Mouse (Mus musculus): ENCODE results near the gene Klb. TPM values are rescaled to one million over a fixed set of nuclear protein-coding genes. Genes with fewer than 3 reads are reported as not detected.
A peak's percentile ranks its signal among the peaks of the same experiment; 100 is the strongest.

The Klb gene
- polyA plus RNA-seq, 1 experiment from 2014 or later = 2.8 TPM

GRCm38 (mm10) chr5:65387008-65387867, 39.1 kb downstream of the Klb start:
- DNase-seq (ENCODE audit: low spot score) = no peak
- Histone ChIP-seq H3K4me3 (no peak overlapping the region), H3K27me3 (ENCODE audit: insufficient read depth, poor library complexity, severe bottlenecking) (no peaks in the 10 kb centered on the region), H3K36me3 (peaks cover 36% of the 10 kb centered on the region), H3K27ac (no peak overlapping the region), H3K9me3 (no peaks in the 10 kb centered on the region), H3K4me1 (no peaks in the 10 kb centered on the region)
- WGBS = 76% methylated on average over 6 of the region's 6 CpGs

DNA sequence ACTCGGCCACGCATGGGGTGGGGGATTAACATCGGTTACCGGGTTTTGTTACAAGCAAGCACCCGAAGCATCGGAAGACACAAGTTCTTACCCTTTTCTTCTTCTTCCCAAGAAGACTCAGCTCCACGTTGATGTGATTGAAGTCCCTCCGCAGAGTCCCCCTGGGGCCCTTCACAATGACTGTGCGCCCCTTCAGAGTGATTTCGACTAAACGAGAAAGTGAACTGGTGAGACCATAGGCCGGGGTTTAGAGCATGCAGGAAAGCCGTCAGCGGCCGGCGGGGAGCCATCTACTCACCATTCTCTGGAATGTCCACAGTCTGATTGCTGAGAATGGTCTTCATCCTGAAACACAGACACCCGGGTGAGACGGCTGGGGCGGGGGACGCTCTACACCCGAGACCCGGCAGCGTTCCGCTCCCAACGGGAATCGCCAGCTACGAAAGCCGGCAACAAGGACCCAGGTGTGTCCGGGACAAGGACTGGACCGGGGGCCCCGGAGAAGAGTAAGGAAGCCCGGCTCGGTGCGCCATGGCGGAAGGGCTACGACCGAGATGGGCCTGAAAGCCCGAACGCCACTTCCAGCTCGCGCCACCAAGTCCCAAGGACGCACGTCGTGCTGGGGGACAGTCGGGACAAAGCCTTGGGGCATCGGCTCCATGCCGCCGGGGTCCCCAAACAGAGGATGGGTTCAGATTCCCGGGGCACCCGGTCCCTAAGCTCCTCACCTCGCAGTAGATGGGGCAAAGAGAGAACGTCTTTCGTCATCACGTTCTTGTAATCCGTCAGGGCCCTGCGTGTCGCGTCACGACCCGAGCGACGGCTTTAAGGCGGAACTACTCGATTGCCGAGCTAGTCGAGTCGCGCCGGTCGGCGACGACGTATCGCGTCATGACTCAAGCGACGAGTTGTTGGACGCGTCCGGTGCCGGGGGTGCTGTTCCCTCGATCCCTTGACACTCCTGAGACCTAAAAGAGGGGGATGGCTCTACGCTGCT, 42.8 kb downstream of the Klb start, which contains the start of the genes Rpl9 and Lias:
Gene Rpl9, minus strand, starts transcription at position 797 of the 997 bp plus-strand sequence.
Gene Lias, plus strand, starts transcription at position 850 of the 997 bp plus-strand sequence.
- under 1% methylated on average over 83 of the region's 83 CpGs for WGBS
- H3K27ac ChIP-seq = peak within 1 kb of the TSS; percentile 99
- H3K4me1 ChIP-seq = no peaks in the 10 kb centered on the region
- H3K4me3 ChIP-seq = peak within 1 kb of the TSS; percentile 97
- peak; percentile 98 for DNase-seq (ENCODE audit: low spot score)
- peaks cover 53% of the 10 kb centered on the region for H3K36me3 ChIP-seq
- no peaks in the 10 kb centered on the region for H3K27me3 ChIP-seq (ENCODE audit: insufficient read depth, poor library complexity, severe bottlenecking)
- H3K9me3 ChIP-seq = no peaks in the 10 kb centered on the region

DNA sequence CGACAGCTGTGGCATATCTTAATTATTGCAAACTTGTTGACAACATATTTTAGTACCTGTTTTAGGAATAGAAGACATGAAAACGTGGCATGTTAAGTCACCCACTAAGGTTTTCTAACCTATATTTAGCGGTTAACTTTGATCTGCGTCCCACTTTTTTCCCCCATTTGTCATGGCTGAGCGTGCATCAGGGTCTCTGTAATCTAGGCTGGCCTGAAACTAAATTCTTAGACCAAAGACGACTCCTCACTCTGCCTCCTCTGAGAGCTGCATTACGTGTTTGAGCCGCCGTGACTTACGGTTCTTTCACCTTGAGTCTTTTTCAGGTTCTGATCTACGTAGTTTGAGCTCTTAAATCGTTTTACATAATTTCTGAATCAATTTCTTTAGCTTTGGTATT, 43.6 kb downstream of the Klb start:
- no peaks in the 10 kb centered on the region for H3K27me3 ChIP-seq (ENCODE audit: insufficient read depth, poor library complexity, severe bottlenecking)
- no peaks in the 10 kb centered on the region for H3K4me1 ChIP-seq
- no peak for DNase-seq (ENCODE audit: low spot score)
- H3K36me3 ChIP-seq = peaks cover 61% of the 10 kb centered on the region
- H3K4me3 ChIP-seq = peak overlapping the region; percentile 97
- no peaks in the 10 kb centered on the region for H3K9me3 ChIP-seq
- peak overlapping the region; percentile 99 for H3K27ac ChIP-seq
- WGBS = 6% methylated on average over 12 of the region's 12 CpGs

DNA sequence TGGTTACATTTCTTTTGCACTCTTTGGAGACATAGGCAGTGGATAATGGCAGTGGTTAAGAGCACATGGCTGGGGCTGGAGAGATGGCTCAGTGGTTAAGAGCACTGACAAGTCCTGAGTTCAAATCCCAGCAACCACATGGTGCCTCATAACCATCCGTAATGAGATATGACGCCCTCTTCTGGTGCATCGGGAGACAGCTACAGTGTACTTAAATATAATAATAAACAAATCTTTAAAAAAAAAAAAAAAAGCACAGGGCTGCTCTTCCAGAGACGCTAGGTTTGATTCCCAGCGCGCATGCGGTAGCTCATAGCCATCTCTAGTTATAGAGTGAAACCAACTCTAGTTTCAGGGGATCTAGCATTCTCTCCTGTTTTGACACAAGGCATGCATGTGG, 46.3 kb downstream of the Klb start:
- H3K36me3 ChIP-seq = peaks cover 57% of the 10 kb centered on the region

DNA sequence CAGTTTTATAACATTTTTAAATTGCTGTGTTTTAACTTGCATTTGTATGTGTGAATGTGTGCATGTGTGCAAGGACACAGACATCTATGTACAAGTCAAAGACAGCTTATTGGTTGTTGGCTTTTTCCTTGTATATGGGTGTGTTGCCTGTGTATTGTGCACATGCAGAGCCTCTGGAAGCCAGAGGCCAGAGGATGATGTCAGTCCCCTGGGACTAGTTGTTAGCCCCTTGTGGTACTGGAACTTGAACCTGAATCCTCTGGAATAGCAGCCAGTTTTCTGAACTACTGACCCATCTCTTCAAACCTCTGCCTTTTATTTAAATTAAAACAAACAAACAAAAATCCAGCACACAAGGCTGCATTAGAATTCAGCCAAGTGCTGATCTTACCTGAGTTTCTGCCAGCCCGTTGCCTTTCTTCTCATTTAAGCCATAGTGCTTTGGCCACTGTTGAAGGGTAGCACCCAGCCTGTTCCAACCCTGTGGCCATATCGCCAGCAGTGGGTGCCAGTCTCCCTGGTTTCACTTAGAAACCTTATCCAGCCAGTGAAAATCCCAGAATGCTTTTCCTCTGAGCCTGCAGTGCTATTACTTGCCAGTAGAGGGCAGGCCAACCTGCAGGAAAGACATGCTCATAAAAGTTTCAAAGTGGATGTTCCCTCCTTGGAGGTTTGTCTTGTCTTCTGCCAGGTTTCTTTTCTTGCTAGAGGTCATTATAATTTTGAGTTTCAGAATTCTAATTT, 53.3 kb downstream of the Klb start:
- H3K4me3 ChIP-seq = no peak overlapping the region
- no peaks in the 10 kb centered on the region for H3K4me1 ChIP-seq
- H3K27me3 ChIP-seq (ENCODE audit: insufficient read depth, poor library complexity, severe bottlenecking) = no peaks in the 10 kb centered on the region
- 30% methylated on average over 2 of the region's 2 CpGs for WGBS
- peaks cover 83% of the 10 kb centered on the region for H3K36me3 ChIP-seq
- DNase-seq (ENCODE audit: low spot score) = peak; percentile 82
- no peak overlapping the region for H3K27ac ChIP-seq
- no peaks in the 10 kb centered on the region for H3K9me3 ChIP-seq

More for the DNA sequence above, 46.3 kb downstream of the Klb start:
- no peaks in the 10 kb centered on the region for H3K4me1 ChIP-seq
- no peak overlapping the region for H3K27ac ChIP-seq
- no peak overlapping the region for H3K4me3 ChIP-seq
- H3K27me3 ChIP-seq (ENCODE audit: insufficient read depth, poor library complexity, severe bottlenecking) = no peaks in the 10 kb centered on the region
- no peak for DNase-seq (ENCODE audit: low spot score)
- no peaks in the 10 kb centered on the region for H3K9me3 ChIP-seq
- WGBS = 93% methylated on average over 7 of the region's 7 CpGs

GRCm38 (mm10) chr5:65407989-65408388, 59.9 kb downstream of the Klb start:
- peaks cover 75% of the 10 kb centered on the region for H3K36me3 ChIP-seq
- no peaks in the 10 kb centered on the region for H3K9me3 ChIP-seq
- no peak overlapping the region for H3K4me3 ChIP-seq
- no peak for DNase-seq (ENCODE audit: low spot score)
- no peaks in the 10 kb centered on the region for H3K27me3 ChIP-seq (ENCODE audit: insufficient read depth, poor library complexity, severe bottlenecking)
- 57% methylated on average over 12 of the region's 12 CpGs for WGBS
- peaks cover 6% of the 10 kb centered on the region for H3K4me1 ChIP-seq
- H3K27ac ChIP-seq = peak overlapping the region; percentile 64

GRCm38 (mm10) chr5:65415653-65416458, 67.7 kb downstream of the Klb start:
- 9% methylated on average over 26 of the region's 26 CpGs for WGBS
- Histone ChIP-seq H3K9me3 (no peaks in the 10 kb centered on the region), H3K4me3 (peak overlapping the region; percentile 42), H3K4me1 (peaks cover 35% of the 10 kb centered on the region), H3K27me3 (ENCODE audit: insufficient read depth, poor library complexity, severe bottlenecking) (no peaks in the 10 kb centered on the region), H3K27ac (peak overlapping the region; percentile 94), H3K36me3 (peaks cover 62% of the 10 kb centered on the region)
- peak; percentile 96 for DNase-seq (ENCODE audit: low spot score)

GRCm38 (mm10) chr5:65419136-65419535, 71.0 kb downstream of the Klb start:
- Histone ChIP-seq H3K27me3 (ENCODE audit: insufficient read depth, poor library complexity, severe bottlenecking) (no peaks in the 10 kb centered on the region), H3K36me3 (peaks cover 74% of the 10 kb centered on the region), H3K4me1 (peaks cover 32% of the 10 kb centered on the region), H3K9me3 (no peaks in the 10 kb centered on the region), H3K27ac (no peak overlapping the region), H3K4me3 (no peak overlapping the region)
- 83% methylated on average over 10 of the region's 10 CpGs for WGBS
- DNase-seq (ENCODE audit: low spot score) = no peak

- Histone ChIP-seq H3K36me3 (peaks cover 87% of the 10 kb centered on the region), H3K27me3 (ENCODE audit: insufficient read depth, poor library complexity, severe bottlenecking) (no peaks in the 10 kb centered on the region), H3K9me3 (no peaks in the 10 kb centered on the region), H3K4me1 (peaks cover 16% of the 10 kb centered on the region), H3K4me3 (no peak overlapping the region), H3K27ac (no peak overlapping the region)
- 80% methylated on average over 6 of the region's 6 CpGs for WGBS
- DNase-seq (ENCODE audit: low spot score) = no peak
These were observed 72.7 kb downstream of the Klb start for GRCm38 (mm10) chr5:65420822-65421221.

DNA sequence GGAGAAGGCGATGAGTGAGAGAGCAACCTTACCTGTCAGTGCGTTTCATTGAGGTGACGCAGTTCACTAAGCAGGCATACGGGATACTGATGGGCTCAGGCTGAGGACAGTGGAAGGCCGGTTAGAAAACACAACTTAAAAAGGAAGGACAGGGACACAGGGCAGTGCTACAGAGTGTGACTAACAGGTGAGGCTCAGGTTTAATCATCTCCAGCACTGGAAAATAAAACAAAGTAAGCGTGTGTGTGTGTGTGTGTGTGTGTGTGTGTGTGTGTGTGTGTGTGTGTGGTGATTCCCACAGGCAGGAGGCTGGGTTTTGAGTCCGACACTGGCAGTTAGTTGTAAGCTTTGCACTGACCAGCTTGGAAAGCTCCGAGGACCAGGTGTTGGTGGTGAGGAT, 74.7 kb downstream of the Klb start:
- H3K9me3 ChIP-seq = no peaks in the 10 kb centered on the region
- H3K27ac ChIP-seq = no peak overlapping the region
- no peaks in the 10 kb centered on the region for H3K27me3 ChIP-seq (ENCODE audit: insufficient read depth, poor library complexity, severe bottlenecking)
- H3K4me3 ChIP-seq = no peak overlapping the region
- WGBS = 88% methylated on average over 8 of the region's 8 CpGs
- DNase-seq (ENCODE audit: low spot score) = no peak
- no peaks in the 10 kb centered on the region for H3K4me1 ChIP-seq
- peaks cover 90% of the 10 kb centered on the region for H3K36me3 ChIP-seq

- H3K4me3 ChIP-seq = no peak overlapping the region
- no peak for DNase-seq (ENCODE audit: low spot score)
- H3K4me1 ChIP-seq = peaks cover 5% of the 10 kb centered on the region; the same call in 1 of the 2 replicates
- H3K27ac ChIP-seq = no peak overlapping the region
- no peaks in the 10 kb centered on the region for H3K9me3 ChIP-seq
- 82% methylated on average over 6 of the region's 6 CpGs for WGBS
- no peaks in the 10 kb centered on the region for H3K27me3 ChIP-seq (ENCODE audit: insufficient read depth, poor library complexity, severe bottlenecking)
- peaks cover 81% of the 10 kb centered on the region for H3K36me3 ChIP-seq
These were observed 76.1 kb downstream of the Klb start for GRCm38 (mm10) chr5:65424215-65424614.

All from heart, embryonic 10.5 days (tissue).